Comparison of ENCODE assay signal across 8 mouse cellular contexts in genomic region chr8:78061827-78062719, GRCm38 (mm10).
DNase-seq lines count a peak whose midpoint lies in the region; ATAC-seq and TF ChIP-seq lines count a peak whose summit lies in the region.

No protein-coding gene starts in this region.

- H3K4me3 ChIP-seq in layer of hippocampus, adult 2 months = no peak overlapping the region
- H3K4me3 ChIP-seq in embryonic facial prominence, embryonic 11.5 days (ENCODE audit: low read depth, low read length) = no peak overlapping the region
- H3K4me3 ChIP-seq in midbrain, embryonic 14.5 days (replicated peaks; ENCODE audit: low read depth, low read length) = no peak overlapping the region

- H3K9me3 ChIP-seq in embryonic facial prominence, embryonic 11.5 days (replicated peaks; ENCODE audit: control insufficient read depth, low read length) = no peaks in the 10 kb centered on the region
- H3K9me3 ChIP-seq in midbrain, embryonic 14.5 days (ENCODE audit: control insufficient read depth, low read length) = no peaks in the 10 kb centered on the region

- 0 out of 2 replicates have a peak overlapping the region, but pooled peaks have one; percentile 25 for H3K27ac ChIP-seq in layer of hippocampus, adult 2 months
- no peak overlapping the region for H3K27ac ChIP-seq in embryonic facial prominence, embryonic 11.5 days (replicated peaks; ENCODE audit: low read depth, low read length)
- no peak overlapping the region for H3K27ac ChIP-seq in midbrain, embryonic 14.5 days (replicated peaks; ENCODE audit: low read depth, low read length)

- no peaks in the 10 kb centered on the region for H3K27me3 ChIP-seq in embryonic facial prominence, embryonic 11.5 days (ENCODE audit: control insufficient read depth, insufficient read depth, low read length)
- no peaks in the 10 kb centered on the region for H3K27me3 ChIP-seq in midbrain, embryonic 14.5 days (ENCODE audit: control insufficient read depth, insufficient read depth, low read length)

- peak; percentile 59; the same call in 1 of the 2 replicates for ATAC-seq in embryonic facial prominence, embryonic 11.5 days (replicated peaks; ENCODE audit: insufficient number of reproducible peaks, low FRiP score, low TSS enrichment, low read depth)
- peak; percentile 21; the same call in 1 of the 2 replicates for ATAC-seq in midbrain, embryonic 14.5 days (ENCODE audit: low FRiP score, low TSS enrichment)
- no peak for ATAC-seq in monocyte, adult 5-6 weeks (replicated peaks; ENCODE audit: insufficient number of reproducible peaks, low FRiP score, low TSS enrichment, poor library complexity, severe bottlenecking)

- no peak overlapping the region for H3K4me2 ChIP-seq in embryonic facial prominence, embryonic 11.5 days (ENCODE audit: low read depth, low read length)
- H3K4me2 ChIP-seq in midbrain, embryonic 14.5 days (ENCODE audit: low read length) = no peak overlapping the region

- WGBS in embryonic facial prominence, embryonic 11.5 days = 47% methylated on average over 9 of the region's 9 CpGs
- WGBS in midbrain, embryonic 14.5 days = 56% methylated on average over 9 of the region's 9 CpGs

- H3K9ac ChIP-seq in embryonic facial prominence, embryonic 11.5 days (replicated peaks; ENCODE audit: low read length) = no peak overlapping the region
- H3K9ac ChIP-seq in midbrain, embryonic 14.5 days (replicated peaks; ENCODE audit: low read length) = no peak overlapping the region

- peak; percentile 87 for TF ChIP-seq CTCF in layer of hippocampus, adult 2 months (conservative IDR thresholded peaks at IDR 0.05)

- H3K4me1 ChIP-seq in embryonic facial prominence, embryonic 11.5 days (ENCODE audit: control insufficient read depth, insufficient read depth, low read length) = no peaks in the 10 kb centered on the region
- 0 out of 2 replicates have a peak, but pooled peaks cover 2% of the 10 kb centered on the region for H3K4me1 ChIP-seq in midbrain, embryonic 14.5 days (ENCODE audit: control insufficient read depth, insufficient read depth, low read length)

- H3K36me3 ChIP-seq in embryonic facial prominence, embryonic 11.5 days (replicated peaks; ENCODE audit: control insufficient read depth, insufficient read depth, low read depth, low read length) = no peaks in the 10 kb centered on the region
- H3K36me3 ChIP-seq in midbrain, embryonic 14.5 days (ENCODE audit: control insufficient read depth, insufficient read depth, low read length) = no peaks in the 10 kb centered on the region

- peak; percentile 29 to 38 for DNase-seq in layer of hippocampus, adult 2 months (ENCODE audit: low spot score in 2 of 2)
- DNase-seq in layer of hippocampus, postnatal 25 days (ENCODE audit: extremely low spot score in 1 of 2, low spot score in 1 of 2) = no peak
- DNase-seq in Muller cell, postnatal 12 days (ENCODE audit: inconsistent ontology term) = peak; percentile 49
- DNase-seq in embryonic facial prominence, embryonic 11.5 days (ENCODE audit: low spot score) = peak; percentile 85
- peak; percentile 88 for DNase-seq in midbrain, embryonic 14.5 days
- no peak for DNase-seq in thymus, postnatal 14 days
- no peak for DNase-seq in cerebellum, adult 11-12 months

Comparison
In these comparisons a context has a peak if more than half of its experiments do, and no peak if none do; other contexts are left out.
1. DNase-seq: peak in layer of hippocampus, adult 2 months (2 of 2), Muller cell, postnatal 12 days (single experiment), embryonic facial prominence, embryonic 11.5 days (single experiment) and midbrain, embryonic 14.5 days (single experiment); none in layer of hippocampus, postnatal 25 days (0 of 2), thymus, postnatal 14 days (single experiment) and cerebellum, adult 11-12 months (single experiment).